Mouse (Mus musculus) liver, postnatal 0 days (tissue): ENCODE results near the gene Pmfbp1.

Experiments
- CTCF ChIP-seq: sonication (generic); IDR thresholded peaks from 2 replicates; pipeline ENCODE4 v1.5.1; 2016; ENCODE audit warnings: antibody characterized with exemption, low read depth
- EP300 ChIP-seq: IDR thresholded peaks from 2 replicates; pipeline ENCODE4 v1.6.1; 2016; ENCODE audit warnings: antibody characterized with exemption, low read depth, mild to moderate bottlenecking

DNA sequence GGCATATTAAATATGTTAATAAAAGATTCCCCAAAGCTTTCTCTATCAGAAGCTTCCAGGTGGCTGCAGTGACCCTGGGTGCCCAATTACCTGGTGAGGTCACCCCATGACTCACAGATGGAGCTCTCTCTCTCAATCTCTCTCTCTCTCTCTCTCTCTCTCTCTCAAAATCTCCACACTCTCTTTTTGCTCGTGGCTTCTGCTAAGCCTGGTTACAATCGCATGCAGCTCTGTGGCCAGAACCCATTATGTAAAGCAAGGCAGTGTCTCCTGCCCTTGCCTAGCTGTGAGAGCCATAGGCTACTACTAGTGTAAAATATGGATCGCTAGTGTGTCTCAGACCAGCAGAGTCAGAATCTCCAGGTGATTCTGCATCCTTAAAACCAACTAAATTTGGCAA, 28.1 kb upstream of the Pmfbp1 start:
- TF ChIP-seq CTCF = no peak
- TF ChIP-seq EP300 = no peak
